In the genomic region with DNA sequence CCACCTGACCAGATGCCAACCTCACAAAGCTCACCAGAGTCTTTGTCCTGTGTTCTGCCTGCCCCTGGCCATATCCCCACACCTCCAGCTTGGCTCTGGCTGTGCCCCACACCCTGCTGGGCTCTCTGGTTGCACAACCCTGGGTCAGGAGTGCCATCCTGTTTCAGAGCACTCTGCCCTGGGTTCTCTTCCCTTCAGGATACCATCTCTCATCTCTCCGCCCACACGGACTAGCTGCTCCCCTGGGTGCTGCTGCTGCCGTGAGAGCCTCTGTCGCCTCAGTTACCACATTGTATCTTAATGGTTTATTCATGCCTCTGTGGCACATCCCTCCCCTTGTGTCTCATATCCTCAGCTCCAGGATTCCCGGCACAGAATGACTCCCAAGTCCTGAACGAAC, we compare ENCODE assay signal across 9 mouse cellular contexts. TPM values are rescaled to one million over a fixed set of nuclear protein-coding genes. Genes with fewer than 3 reads are reported as not detected.
DNase-seq lines count a peak whose midpoint lies in the region; ATAC-seq and TF ChIP-seq lines count a peak whose summit lies in the region.
"Had no signal": no experiment of that assay in that cellular context is flagged by ENCODE, and none has a peak within 500 bp of the region (broad histone marks: within the 10 kb centered on the region; RNA-seq: fewer than 3 reads in every experiment).

No protein-coding gene starts in this region.

- peak overlapping the region; percentile 4 for H3K4me3 ChIP-seq in erythroblast, embryonic 14.5 days (replicated peaks)
- no peak overlapping the region for H3K4me3 ChIP-seq in cortical plate, adult 2 months (ENCODE audit: insufficient read depth, low read length)
- no peak overlapping the region for H3K4me3 ChIP-seq in liver, embryonic 11.5 days (ENCODE audit: low read depth, low read length)
- H3K4me3 ChIP-seq in neural tube, embryonic 12.5 days: no peak overlapping the region
- no peak overlapping the region for H3K4me3 ChIP-seq in kidney, embryonic 15.5 days (replicated peaks)

- no peak for DNase-seq in liver, embryonic 11.5 days (ENCODE audit: low spot score)
- DNase-seq in urinary bladder, postnatal 10 days (ENCODE audit: low spot score): no peak

- no peak for TF ChIP-seq CTCF in cortical plate, adult 2 months (IDR thresholded peaks at IDR 0.05; ENCODE audit: extremely low read depth, insufficient read depth, low read length)

- no peaks in the 10 kb centered on the region for H3K27me3 ChIP-seq in erythroblast, embryonic 14.5 days (ENCODE audit: control insufficient read depth)
- no peaks in the 10 kb centered on the region for H3K27me3 ChIP-seq in liver, embryonic 11.5 days (replicated peaks; ENCODE audit: control insufficient read depth, insufficient read depth, low read length)
- no peaks in the 10 kb centered on the region for H3K27me3 ChIP-seq in neural tube, embryonic 12.5 days (replicated peaks)
- H3K27me3 ChIP-seq in kidney, embryonic 15.5 days: peaks cover 27% of the 10 kb centered on the region

- H3K4me2 ChIP-seq in liver, embryonic 11.5 days: peak overlapping the region; percentile 52
- peak overlapping the region; percentile 32 for H3K4me2 ChIP-seq in neural tube, embryonic 12.5 days (replicated peaks)
- H3K4me2 ChIP-seq in kidney, embryonic 15.5 days: no peak overlapping the region

- peak overlapping the region; percentile 61 for H3K27ac ChIP-seq in cortical plate, adult 2 months (ENCODE audit: insufficient read depth, low read length)
- H3K27ac ChIP-seq in liver, embryonic 11.5 days (ENCODE audit: low read depth, low read length): no peak overlapping the region
- H3K27ac ChIP-seq in neural tube, embryonic 12.5 days: no peak overlapping the region
- H3K27ac ChIP-seq in kidney, embryonic 15.5 days: no peak overlapping the region

- 51% methylated on average over 6 of the region's 6 CpGs for WGBS in liver, embryonic 11.5 days
- 14% methylated on average over 6 of the region's 6 CpGs for WGBS in neural tube, embryonic 12.5 days
- 45% methylated on average over 6 of the region's 6 CpGs for WGBS in kidney, embryonic 15.5 days

- no peak for TF ChIP-seq POLR2A in cortical plate, adult 2 months (IDR thresholded peaks at IDR 0.05; ENCODE audit: extremely low read depth, insufficient read depth, low read length)

- peaks cover 86% of the 10 kb centered on the region for H3K4me1 ChIP-seq in erythroblast, embryonic 14.5 days (ENCODE audit: control insufficient read depth)
- peaks cover 5% of the 10 kb centered on the region; the same call in 1 of the 2 replicates for H3K4me1 ChIP-seq in cortical plate, adult 2 months (ENCODE audit: control insufficient read depth, insufficient read depth, low read length)
- H3K4me1 ChIP-seq in liver, embryonic 11.5 days (replicated peaks; ENCODE audit: control insufficient read depth, insufficient read depth, low read length): peaks cover 66% of the 10 kb centered on the region
- H3K4me1 ChIP-seq in neural tube, embryonic 12.5 days: peaks cover 87% of the 10 kb centered on the region
- peaks cover 81% of the 10 kb centered on the region for H3K4me1 ChIP-seq in kidney, embryonic 15.5 days

- no peaks in the 10 kb centered on the region for H3K36me3 ChIP-seq in erythroblast, embryonic 14.5 days (ENCODE audit: control insufficient read depth)
- H3K36me3 ChIP-seq in liver, embryonic 11.5 days (ENCODE audit: control insufficient read depth, insufficient read depth, low read length): no peaks in the 10 kb centered on the region
- no peaks in the 10 kb centered on the region for H3K36me3 ChIP-seq in neural tube, embryonic 12.5 days
- H3K36me3 ChIP-seq in kidney, embryonic 15.5 days: no peaks in the 10 kb centered on the region

- no peaks in the 10 kb centered on the region for H3K9me3 ChIP-seq in erythroblast, embryonic 14.5 days (ENCODE audit: control insufficient read depth, low read length)
- no peaks in the 10 kb centered on the region for H3K9me3 ChIP-seq in liver, embryonic 11.5 days (ENCODE audit: control insufficient read depth, low read length)
- no peaks in the 10 kb centered on the region for H3K9me3 ChIP-seq in neural tube, embryonic 12.5 days
- H3K9me3 ChIP-seq in kidney, embryonic 15.5 days (replicated peaks): no peaks in the 10 kb centered on the region

- ATAC-seq in erythroblast, adult 5-6 weeks (replicated peaks; ENCODE audit: low FRiP score, poor library complexity, severe bottlenecking): no peak
- no peak for ATAC-seq in liver, embryonic 11.5 days (replicated peaks; ENCODE audit: low FRiP score)
- ATAC-seq in neural tube, embryonic 12.5 days (ENCODE audit: low FRiP score, low read depth): no peak
- ATAC-seq in megakaryocyte-erythroid progenitor cell, adult 5-6 weeks (replicated peaks; ENCODE audit: low FRiP score, low TSS enrichment, poor library complexity, severe bottlenecking): no peak
- ATAC-seq in kidney, embryonic 15.5 days (replicated peaks; ENCODE audit: low FRiP score): no peak
- ATAC-seq: inflammation-experienced regulatory T-cells, adult 6 months had no signal

- H3K9ac ChIP-seq in liver, embryonic 11.5 days (ENCODE audit: low read depth, low read length): peak overlapping the region; percentile 18; the same call in 1 of the 2 replicates
- H3K9ac ChIP-seq in neural tube, embryonic 12.5 days: no peak overlapping the region
- no peak overlapping the region for H3K9ac ChIP-seq in kidney, embryonic 15.5 days

RNA-seq across cellular contexts. Expression of gene Optc, which starts 21.4 kb away (rescaled TPM):
- polyA plus RNA-seq in erythroblast, embryonic 14.5 days (2012): not detected in 2 replicates
- total RNA-seq in erythroblast, adult 5-6 weeks (2015; ENCODE audit: low replicate concordance): not detected in 2 replicates
- not detected in 2 replicates for total RNA-seq in erythroblast, adult 5-6 weeks (2017; ENCODE audit: low replicate concordance)
- polyA plus RNA-seq in cortical plate, adult 2 months (2012; rRNA removed): 0.78 and 1.1 TPM in 2 replicates
- 0.40 TPM in 1 of 2 replicates, not detected in the other for polyA plus RNA-seq in liver, embryonic 11.5 days (2014; fragmentation: Nextera tagmentation; extraction: Ambion mirVana)
- 2.1 and 2.9 TPM in 2 replicates for polyA plus RNA-seq in neural tube, embryonic 12.5 days (2016; fragmentation: Nextera tagmentation; extraction: Ambion mirVana)
- total RNA-seq in megakaryocyte-erythroid progenitor cell, adult 5-6 weeks (2014; fragmentation: Nextera tagmentation): not detected in 2 replicates
- 2.0 TPM in 1 of 2 replicates, not detected in the other for total RNA-seq in megakaryocyte-erythroid progenitor cell, adult 5-6 weeks (2017)
- polyA plus RNA-seq in kidney, embryonic 15.5 days (2015; fragmentation: Nextera tagmentation; extraction: Ambion mirVana): 0.27 and 0.56 TPM in 2 replicates
- polyA plus RNA-seq: inflammation-experienced regulatory T-cells, adult 6 months had no signal

RNA-seq across cellular contexts. Expression of gene Prelp, which starts 34.8 kb away (rescaled TPM):
- polyA plus RNA-seq in erythroblast, embryonic 14.5 days (2012): not detected in 2 replicates
- 6.7 TPM in 1 of 2 replicates, not detected in the other for total RNA-seq in erythroblast, adult 5-6 weeks (2015; ENCODE audit: low replicate concordance)
- total RNA-seq in erythroblast, adult 5-6 weeks (2017; ENCODE audit: low replicate concordance): not detected in 2 replicates
- 12.0 and 16.0 TPM in 2 replicates for polyA plus RNA-seq in cortical plate, adult 2 months (2012; rRNA removed)
- polyA plus RNA-seq in liver, embryonic 11.5 days (2014; fragmentation: Nextera tagmentation; extraction: Ambion mirVana): 0.11 and 0.23 TPM in 2 replicates
- 3.5 and 4.9 TPM in 2 replicates for polyA plus RNA-seq in neural tube, embryonic 12.5 days (2016; fragmentation: Nextera tagmentation; extraction: Ambion mirVana)
- 0.20 TPM in 1 of 2 replicates, not detected in the other for total RNA-seq in megakaryocyte-erythroid progenitor cell, adult 5-6 weeks (2014; fragmentation: Nextera tagmentation)
- not detected in 2 replicates for total RNA-seq in megakaryocyte-erythroid progenitor cell, adult 5-6 weeks (2017)
- 1.0 and 2.2 TPM in 2 replicates for polyA plus RNA-seq in kidney, embryonic 15.5 days (2015; fragmentation: Nextera tagmentation; extraction: Ambion mirVana)
- polyA plus RNA-seq: inflammation-experienced regulatory T-cells, adult 6 months had no signal
